Mouse (Mus musculus) cerebellum, adult 2 months (tissue): ENCODE results near the gene 5031439G07Rik.

Source experiments
- CTCF ChIP-seq: fragments of 200-500 bp; IDR thresholded peaks from 2 replicates; pipeline ENCODE4 v1.5.1; 2011; ENCODE audit warnings: low read depth, mild to moderate bottlenecking, control low read depth, low read length, moderate library complexity, borderline replicate concordance; ENCODE audit not compliant: insufficient read depth
- POLR2A ChIP-seq: fragments of 200-500 bp; IDR thresholded peaks from 2 replicates; pipeline ENCODE4 v1.6.1; 2011; ENCODE audit warnings: low read length, control low read depth, borderline replicate concordance; ENCODE audit not compliant: insufficient read depth

DNA sequence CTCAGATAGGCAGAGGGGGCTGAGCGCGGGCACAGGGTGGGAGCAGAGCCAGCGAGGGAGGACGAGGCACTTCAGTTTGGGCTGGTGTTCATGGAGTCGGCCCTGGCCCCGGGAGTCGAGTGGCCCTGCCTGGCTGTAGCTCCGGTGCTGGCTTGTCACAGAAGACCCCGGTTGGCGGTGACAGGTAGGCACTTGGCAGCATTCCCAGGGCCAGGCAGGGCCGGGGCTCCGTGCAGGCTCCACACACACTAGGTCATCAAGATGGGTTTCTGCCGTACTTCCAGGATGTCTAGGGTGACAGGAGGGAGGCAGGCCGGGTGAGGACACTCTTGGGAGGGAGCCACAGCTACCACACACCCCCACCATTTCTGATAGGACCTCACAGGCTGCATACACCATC, 39.4 kb downstream of the 5031439G07Rik start:
- TF ChIP-seq POLR2A (no peak), CTCF (no peak)
